Mouse (Mus musculus): ENCODE measurements around the gene Cenpj. TPM values are rescaled to one million over a fixed set of nuclear protein-coding genes. Genes with fewer than 3 reads are reported as not detected.

The Cenpj gene
- polyA plus RNA-seq (2015; fragmentation: Nextera tagmentation; extraction: Ambion mirVana), result 11.2 and 11.6 TPM in 2 replicates

- Histone ChIP-seq H3K36me3 (no peaks in the 10 kb centered on the region), H3K9ac (peak within 1 kb of the TSS; percentile 73), H3K9me3 (no peaks in the 10 kb centered on the region), H3K4me2 (replicated peaks) (peak within 1 kb of the TSS; percentile 79), H3K27me3 (no peaks in the 10 kb centered on the region), H3K4me1 (peaks cover 9% of the 10 kb centered on the region; the same call in 1 of the 2 replicates), H3K4me3 (peak within 1 kb of the TSS; percentile 60), H3K27ac (peak within 1 kb of the TSS; percentile 39; the same call in 1 of the 2 replicates)
- WGBS, result 1% methylated on average over 24 of the region's 24 CpGs
- no peak for ATAC-seq (ENCODE audit: low FRiP score, low read depth)
Measured at GRCm38 (mm10) chr14:56575416-56575815, at the start of gene Cenpj, which contains the start of gene Parp4. Cenpj (minus strand) TSS chr14:56575425. Parp4 (plus strand) TSS chr14:56575619.

GRCm38 (mm10) chr14:56620425-56620824, 45.2 kb upstream of the Cenpj start:
- no peaks in the 10 kb centered on the region for H3K27me3 ChIP-seq
- no peak overlapping the region for H3K4me2 ChIP-seq (replicated peaks)
- H3K9me3 ChIP-seq, result no peaks in the 10 kb centered on the region
- H3K27ac ChIP-seq, result no peak overlapping the region
- no peak overlapping the region for H3K4me3 ChIP-seq
- 90% methylated on average over 8 of the region's 8 CpGs for whole genome bisulfite sequencing
- no peaks in the 10 kb centered on the region for H3K36me3 ChIP-seq
- H3K9ac ChIP-seq, result no peak overlapping the region
- no peaks in the 10 kb centered on the region for H3K4me1 ChIP-seq
- ATAC-seq (ENCODE audit: low FRiP score, low read depth), result no peak

GRCm38 (mm10) chr14:56617470-56617869, 42.2 kb upstream of the Cenpj start:
- Histone ChIP-seq H3K4me3 (no peak overlapping the region), H3K4me2 (replicated peaks) (no peak overlapping the region), H3K9me3 (no peaks in the 10 kb centered on the region), H3K27me3 (no peaks in the 10 kb centered on the region), H3K27ac (no peak overlapping the region), H3K36me3 (peaks cover 4% of the 10 kb centered on the region; the same call in 1 of the 2 replicates), H3K4me1 (no peaks in the 10 kb centered on the region), H3K9ac (no peak overlapping the region)
- 78% methylated on average over 1 of the region's 1 CpGs for WGBS
- ATAC-seq (ENCODE audit: low FRiP score, low read depth), result no peak

- H3K9ac ChIP-seq, result no peak overlapping the region
- no peaks in the 10 kb centered on the region for H3K27me3 ChIP-seq
- H3K27ac ChIP-seq, result no peak overlapping the region
- 79% methylated on average over 3 of the region's 3 CpGs for WGBS
- no peak for ATAC-seq (ENCODE audit: low FRiP score, low read depth)
- peaks cover 13% of the 10 kb centered on the region; the same call in 1 of the 2 replicates for H3K36me3 ChIP-seq
- H3K4me1 ChIP-seq, result no peaks in the 10 kb centered on the region
- H3K4me3 ChIP-seq, result no peak overlapping the region
- no peak overlapping the region for H3K4me2 ChIP-seq (replicated peaks)
- H3K9me3 ChIP-seq, result no peaks in the 10 kb centered on the region
Measured at GRCm38 (mm10) chr14:56613212-56613611, 38.0 kb upstream of the Cenpj start.

- no peak overlapping the region for H3K4me3 ChIP-seq
- H3K4me1 ChIP-seq, result no peaks in the 10 kb centered on the region
- H3K4me2 ChIP-seq (replicated peaks), result no peak overlapping the region
- no peaks in the 10 kb centered on the region for H3K9me3 ChIP-seq
- WGBS, result 87% methylated on average over 4 of the region's 4 CpGs
- H3K27ac ChIP-seq, result no peak overlapping the region
- no peak overlapping the region for H3K9ac ChIP-seq
- H3K36me3 ChIP-seq, result 0 out of 2 replicates have a peak, but pooled peaks cover 3% of the 10 kb centered on the region
- ATAC-seq (ENCODE audit: low FRiP score, low read depth), result no peak
- H3K27me3 ChIP-seq, result no peaks in the 10 kb centered on the region
Measured at GRCm38 (mm10) chr14:56605136-56605535, 29.9 kb upstream of the Cenpj start.

- H3K36me3 ChIP-seq, result no peaks in the 10 kb centered on the region
- H3K9ac ChIP-seq, result no peak overlapping the region
- H3K4me2 ChIP-seq (replicated peaks), result no peak overlapping the region
- no peak for ATAC-seq (ENCODE audit: low FRiP score, low read depth)
- no peak overlapping the region for H3K4me3 ChIP-seq
- H3K27ac ChIP-seq, result no peak overlapping the region
- H3K9me3 ChIP-seq, result no peaks in the 10 kb centered on the region
- no peaks in the 10 kb centered on the region for H3K27me3 ChIP-seq
- H3K4me1 ChIP-seq, result no peaks in the 10 kb centered on the region
- WGBS, result 92% methylated on average over 5 of the region's 5 CpGs
Measured at GRCm38 (mm10) chr14:56604438-56604837, 29.2 kb upstream of the Cenpj start.

GRCm38 (mm10) chr14:56602069-56602468, 26.8 kb upstream of the Cenpj start:
- H3K9ac ChIP-seq, result no peak overlapping the region
- no peak overlapping the region for H3K27ac ChIP-seq
- H3K36me3 ChIP-seq, result peaks cover 5% of the 10 kb centered on the region; the same call in 1 of the 2 replicates
- WGBS, result 88% methylated on average over 9 of the region's 9 CpGs
- no peak overlapping the region for H3K4me2 ChIP-seq (replicated peaks)
- H3K4me1 ChIP-seq, result no peaks in the 10 kb centered on the region
- ATAC-seq (ENCODE audit: low FRiP score, low read depth), result no peak
- H3K9me3 ChIP-seq, result no peaks in the 10 kb centered on the region
- no peaks in the 10 kb centered on the region for H3K27me3 ChIP-seq
- no peak overlapping the region for H3K4me3 ChIP-seq

- Histone ChIP-seq H3K27ac (no peak overlapping the region), H3K9me3 (no peaks in the 10 kb centered on the region), H3K4me1 (no peaks in the 10 kb centered on the region), H3K27me3 (no peaks in the 10 kb centered on the region), H3K4me2 (replicated peaks) (no peak overlapping the region), H3K36me3 (peaks cover 5% of the 10 kb centered on the region; the same call in 1 of the 2 replicates), H3K4me3 (no peak overlapping the region), H3K9ac (no peak overlapping the region)
- no peak for ATAC-seq (ENCODE audit: low FRiP score, low read depth)
- WGBS, result 48% methylated on average over 6 of the region's 6 CpGs
Measured at GRCm38 (mm10) chr14:56598759-56599158, 23.5 kb upstream of the Cenpj start.

- WGBS, result 89% methylated on average over 1 of the region's 1 CpGs
- H3K27me3 ChIP-seq, result no peaks in the 10 kb centered on the region
- H3K4me1 ChIP-seq, result no peaks in the 10 kb centered on the region
- no peak overlapping the region for H3K4me2 ChIP-seq (replicated peaks)
- peaks cover 10% of the 10 kb centered on the region for H3K36me3 ChIP-seq
- H3K4me3 ChIP-seq, result no peak overlapping the region
- H3K27ac ChIP-seq, result no peak overlapping the region
- ATAC-seq (ENCODE audit: low FRiP score, low read depth), result no peak
- H3K9me3 ChIP-seq, result no peaks in the 10 kb centered on the region
- no peak overlapping the region for H3K9ac ChIP-seq
Measured at GRCm38 (mm10) chr14:56594811-56595210, 19.6 kb upstream of the Cenpj start.

GRCm38 (mm10) chr14:56592191-56592590, 17.0 kb upstream of the Cenpj start:
- Histone ChIP-seq H3K36me3 (peaks cover 5% of the 10 kb centered on the region), H3K4me1 (no peaks in the 10 kb centered on the region), H3K9me3 (no peaks in the 10 kb centered on the region), H3K27me3 (no peaks in the 10 kb centered on the region), H3K4me2 (replicated peaks) (no peak overlapping the region), H3K9ac (no peak overlapping the region), H3K4me3 (no peak overlapping the region), H3K27ac (no peak overlapping the region)
- no peak for ATAC-seq (ENCODE audit: low FRiP score, low read depth)
- 90% methylated on average over 9 of the region's 9 CpGs for WGBS

- ATAC-seq (ENCODE audit: low FRiP score, low read depth), result no peak
- H3K27ac ChIP-seq, result no peak overlapping the region
- no peaks in the 10 kb centered on the region for H3K4me1 ChIP-seq
- WGBS, result 91% methylated on average over 6 of the region's 6 CpGs
- no peak overlapping the region for H3K9ac ChIP-seq
- no peak overlapping the region for H3K4me2 ChIP-seq (replicated peaks)
- no peaks in the 10 kb centered on the region for H3K9me3 ChIP-seq
- no peaks in the 10 kb centered on the region for H3K36me3 ChIP-seq
- no peak overlapping the region for H3K4me3 ChIP-seq
- no peaks in the 10 kb centered on the region for H3K27me3 ChIP-seq
Measured at GRCm38 (mm10) chr14:56582294-56582693, 7.1 kb upstream of the Cenpj start.

GRCm38 (mm10) chr14:56581117-56581516, 5.9 kb upstream of the Cenpj start:
- Histone ChIP-seq H3K4me1 (no peaks in the 10 kb centered on the region), H3K27ac (no peak overlapping the region), H3K9ac (no peak overlapping the region), H3K36me3 (no peaks in the 10 kb centered on the region), H3K27me3 (no peaks in the 10 kb centered on the region), H3K4me3 (no peak overlapping the region), H3K9me3 (no peaks in the 10 kb centered on the region), H3K4me2 (replicated peaks) (no peak overlapping the region)
- no peak for ATAC-seq (ENCODE audit: low FRiP score, low read depth)
- WGBS, result 56% methylated on average over 5 of the region's 5 CpGs

- no peak overlapping the region for H3K4me2 ChIP-seq (replicated peaks)
- no peak for ATAC-seq (ENCODE audit: low FRiP score, low read depth)
- no peak overlapping the region for H3K9ac ChIP-seq
- H3K4me3 ChIP-seq, result no peak overlapping the region
- no peaks in the 10 kb centered on the region for H3K27me3 ChIP-seq
- H3K4me1 ChIP-seq, result peaks cover 5% of the 10 kb centered on the region; the same call in 1 of the 2 replicates
- no peaks in the 10 kb centered on the region for H3K36me3 ChIP-seq
- whole genome bisulfite sequencing, result 61% methylated on average over 8 of the region's 8 CpGs
- H3K9me3 ChIP-seq, result no peaks in the 10 kb centered on the region
- H3K27ac ChIP-seq, result no peak overlapping the region
Measured at GRCm38 (mm10) chr14:56579011-56579410, 3.8 kb upstream of the Cenpj start.
